Mouse (Mus musculus) myocyte (in vitro differentiated cells): ENCODE measurements around the gene Hs3st4. TPM values are rescaled to one million over a fixed set of nuclear protein-coding genes. Genes with fewer than 3 reads are reported as not detected.

Experiments used
- H3K27me3 ChIP-seq: one replicate; pipeline ENCODE4 v1.6.1; 2011; ENCODE audit not compliant: control insufficient read depth, insufficient read depth, insufficient read length
- H3K36me3 ChIP-seq: one replicate; pipeline ENCODE4 v1.6.1; 2011; ENCODE audit not compliant: control insufficient read depth, insufficient read depth
- H3K4me2 ChIP-seq: one replicate; pipeline ENCODE4 v1.6.1; 2011; ENCODE audit warnings: low read depth, control low read depth
- H3K4me3 ChIP-seq: one replicate; pipeline ENCODE4 v1.5.1; 2011; ENCODE audit warnings: mild to moderate bottlenecking, control low read depth, moderate library complexity
- H3K79me2 ChIP-seq: one replicate; pipeline ENCODE4 v1.6.1; 2011; ENCODE audit not compliant: control insufficient read depth, insufficient read depth
- H3ac ChIP-seq: one replicate; pipeline ENCODE4 v1.6.1; 2011; ENCODE audit not compliant: control insufficient read depth, insufficient read length
- CEBPB ChIP-seq: IDR thresholded peaks from 2 replicates; pipeline ENCODE4 v1.6.1; 2011; ENCODE audit warnings: mild to moderate bottlenecking, moderate library complexity; ENCODE audit not compliant: poor library complexity, insufficient read depth, severe bottlenecking
- E2F4 ChIP-seq: IDR thresholded peaks from one replicate; pipeline ENCODE4 v1.6.1; 2011; ENCODE audit warnings: mild to moderate bottlenecking, control low read depth, moderate library complexity; ENCODE audit not compliant: insufficient read depth
- MAX ChIP-seq: IDR thresholded peaks from one replicate; pipeline ENCODE4 v1.6.1; 2011; ENCODE audit warnings: low read depth, mild to moderate bottlenecking, control low read depth
- MYOD1 ChIP-seq, 3 experiments: IDR thresholded peaks; one replicate each; pipeline ENCODE4 v1.6.1; 2011; ENCODE audit warnings: control low read depth in 2 of 3, low read depth in 2 of 3, mild to moderate bottlenecking in 2 of 3, moderate library complexity in 1 of 3; ENCODE audit not compliant: insufficient read length in 2 of 3, control insufficient read depth in 1 of 3
- MYOG ChIP-seq, 3 experiments: IDR thresholded peaks; one replicate each; pipeline ENCODE4 v1.6.1; 2011; ENCODE audit warnings: control low read depth in 2 of 3, low read depth in 2 of 3, mild to moderate bottlenecking in 2 of 3; ENCODE audit not compliant: insufficient read length in 2 of 3, control insufficient read depth in 1 of 3, insufficient read depth in 1 of 3
- POLR2A ChIP-seq: IDR thresholded peaks from one replicate; pipeline ENCODE4 v1.6.1; 2011; ENCODE audit warnings: low read depth, mild to moderate bottlenecking, control low read depth, moderate library complexity; ENCODE audit not compliant: insufficient read length
- POLR2AphosphoS2 ChIP-seq: IDR thresholded peaks from one replicate; pipeline ENCODE4 v1.6.1; 2011; ENCODE audit warnings: low read depth, control low read depth; ENCODE audit not compliant: insufficient read length
- REST ChIP-seq: IDR thresholded peaks from one replicate; pipeline ENCODE4 v1.6.1; 2011; ENCODE audit warnings: mild to moderate bottlenecking, control low read depth, moderate library complexity; ENCODE audit not compliant: insufficient read depth, insufficient read length
- SRF ChIP-seq: IDR thresholded peaks from one replicate; pipeline ENCODE4 v1.6.1; 2011; ENCODE audit warnings: low read depth; ENCODE audit not compliant: control insufficient read depth, insufficient read length
- TCF12 ChIP-seq: IDR thresholded peaks from one replicate; pipeline ENCODE4 v1.6.1; 2011; ENCODE audit warnings: mild to moderate bottlenecking, control low read depth; ENCODE audit not compliant: poor library complexity, insufficient read depth, severe bottlenecking
- TCF3 ChIP-seq: IDR thresholded peaks from one replicate; pipeline ENCODE4 v1.6.1; 2011; ENCODE audit warnings: low read depth, control low read depth; ENCODE audit not compliant: insufficient read length
- USF1 ChIP-seq: IDR thresholded peaks from one replicate; pipeline ENCODE4 v1.6.1; 2011; ENCODE audit warnings: low read depth, mild to moderate bottlenecking, control low read depth, moderate library complexity
- polyA plus RNA-seq: library from polyadenylated mRNA; unstranded; fragments of >200 nt; fragmentation: generic; extraction: Trizol; gene quantifications from one replicate; pipeline ENCODE4 v1.2.1, GENCODE M21; 2012; ENCODE audit warnings: missing spikeins

Hs3st4 gene
- polyA plus RNA-seq, 1 experiment: not detected

DNA sequence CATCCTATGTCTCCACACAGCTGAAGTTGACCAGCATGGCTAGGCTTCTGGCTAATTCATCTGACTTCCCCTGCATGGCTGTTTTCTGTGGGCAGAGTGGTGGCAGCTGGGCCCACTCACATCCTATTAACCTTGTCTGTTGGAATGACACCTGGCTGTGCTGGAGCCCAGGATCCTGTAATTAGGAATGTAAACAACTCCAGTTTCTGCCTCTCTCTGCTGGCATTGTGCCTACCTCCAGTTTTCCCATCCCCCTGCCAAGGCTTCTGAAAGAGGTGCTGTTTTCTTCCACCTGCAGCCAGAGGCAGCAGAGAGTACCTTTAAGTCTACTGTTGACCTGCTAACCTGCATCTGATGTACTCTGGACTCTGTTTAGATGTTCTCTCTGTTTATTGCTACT lies 288.1 kb downstream of the Hs3st4 start:
- Histone ChIP-seq H3ac (no peak overlapping the region), H3K4me3 (no peak overlapping the region), H3K4me2 (no peak overlapping the region), H3K27me3 (no peaks in the 10 kb centered on the region), H3K36me3 (no peaks in the 10 kb centered on the region), H3K79me2 (no peaks in the 10 kb centered on the region)
- TF ChIP-seq POLR2A: no peak
- no peak for TF ChIP-seq POLR2AphosphoS2
- TF ChIP-seq USF1: no peak
- no peak for TF ChIP-seq E2F4
- TF ChIP-seq MYOG (IDR thresholded peaks at IDR 0.05; ENCODE audit: control insufficient read depth in 1 of 3, insufficient read depth in 1 of 3, insufficient read length in 2 of 3, low read depth in 2 of 3): no peak
- TF ChIP-seq CEBPB: no peak
- TF ChIP-seq MYOD1 (IDR thresholded peaks at IDR 0.05; ENCODE audit: control insufficient read depth in 1 of 3, insufficient read length in 2 of 3, low read depth in 2 of 3): no peak
- no peak for TF ChIP-seq REST
- no peak for TF ChIP-seq SRF
- no peak for TF ChIP-seq TCF3

DNA sequence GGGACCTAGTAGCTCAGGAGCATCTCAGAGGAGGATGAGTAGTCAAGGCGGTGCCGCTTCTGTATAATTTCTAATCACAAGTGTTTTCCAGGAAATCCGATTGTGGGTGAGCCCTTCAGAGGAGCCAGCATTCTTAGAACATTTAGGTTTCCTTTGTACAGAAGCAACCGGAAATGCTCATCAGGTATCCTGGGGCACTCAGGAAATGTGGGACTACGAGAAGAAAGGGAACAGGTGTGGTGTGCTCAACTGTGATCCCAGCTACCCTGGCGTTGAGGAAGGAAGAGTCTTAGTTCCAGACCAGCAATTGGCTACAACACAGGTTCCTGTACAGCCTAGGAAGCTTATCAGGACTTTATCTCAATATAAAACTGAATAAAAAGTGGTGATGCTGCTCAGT lies 307.2 kb downstream of the Hs3st4 start:
- no peak overlapping the region for H3K4me3 ChIP-seq
- no peak overlapping the region for H3K4me2 ChIP-seq
- no peaks in the 10 kb centered on the region for H3K27me3 ChIP-seq
- no peaks in the 10 kb centered on the region for H3K36me3 ChIP-seq
- TF ChIP-seq TCF3 (no peak), MYOG (IDR thresholded peaks at IDR 0.05; ENCODE audit: control insufficient read depth in 1 of 3, insufficient read depth in 1 of 3, insufficient read length in 2 of 3, low read depth in 2 of 3) (no peak), CEBPB (no peak)
- H3K79me2 ChIP-seq: no peaks in the 10 kb centered on the region
- H3ac ChIP-seq: no peak overlapping the region

DNA sequence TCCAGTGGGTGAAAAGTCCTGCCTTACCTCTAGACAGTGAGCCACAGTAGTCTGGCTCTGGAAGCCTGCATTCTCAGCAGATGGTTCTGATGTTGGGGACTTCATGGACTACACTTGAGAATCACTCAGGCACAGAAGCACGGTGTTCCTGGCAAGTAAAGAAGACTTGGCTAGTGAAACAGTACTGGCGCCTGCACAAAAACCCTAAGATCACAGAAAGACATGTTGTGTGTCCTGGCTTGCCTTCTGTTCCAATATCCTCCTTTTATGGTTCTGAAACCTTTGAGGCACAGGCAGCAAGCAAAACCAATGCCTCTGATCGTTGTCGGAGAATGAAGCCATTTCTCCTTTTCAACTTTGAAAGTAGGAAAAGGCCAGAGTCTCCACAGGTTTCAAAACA lies 336.8 kb downstream of the Hs3st4 start:
- no peak overlapping the region for H3K4me2 ChIP-seq
- no peaks in the 10 kb centered on the region for H3K79me2 ChIP-seq
- H3K27me3 ChIP-seq: no peaks in the 10 kb centered on the region
- no peak overlapping the region for H3ac ChIP-seq
- H3K36me3 ChIP-seq: no peaks in the 10 kb centered on the region
- H3K4me3 ChIP-seq: no peak overlapping the region
- TF ChIP-seq E2F4 (no peak), MAX (no peak), POLR2AphosphoS2 (no peak), SRF (no peak)

DNA sequence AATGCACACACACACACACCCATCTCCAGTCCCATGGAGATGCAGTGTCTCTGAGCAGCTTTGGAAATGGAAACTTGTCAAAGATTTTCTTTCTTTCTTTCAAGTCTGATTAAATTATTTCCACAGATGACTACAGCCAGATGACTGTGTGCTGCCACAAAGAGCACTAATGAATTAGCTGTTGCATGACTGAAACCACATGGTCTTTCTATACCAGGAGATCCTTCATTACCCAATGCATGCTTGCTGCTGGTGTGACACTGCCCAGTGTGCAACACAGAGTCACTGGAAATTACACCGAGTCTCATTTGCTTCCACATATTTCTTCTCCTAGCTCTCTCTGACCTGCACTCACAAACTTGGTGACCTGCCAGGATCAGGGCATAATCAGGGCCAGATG lies 353.0 kb downstream of the Hs3st4 start:
- TF ChIP-seq USF1: no peak
- TF ChIP-seq MYOG (IDR thresholded peaks at IDR 0.05; ENCODE audit: control insufficient read depth in 1 of 3, insufficient read depth in 1 of 3, insufficient read length in 2 of 3, low read depth in 2 of 3): no peak
- TF ChIP-seq E2F4: no peak
- TF ChIP-seq TCF12: no peak
- no peak for TF ChIP-seq MYOD1 (IDR thresholded peaks at IDR 0.05; ENCODE audit: control insufficient read depth in 1 of 3, insufficient read length in 2 of 3, low read depth in 2 of 3)
- TF ChIP-seq POLR2AphosphoS2: no peak
- H3K4me2 ChIP-seq: no peak overlapping the region
- no peak overlapping the region for H3K4me3 ChIP-seq
- no peaks in the 10 kb centered on the region for H3K27me3 ChIP-seq
- H3K36me3 ChIP-seq: no peaks in the 10 kb centered on the region
- no peaks in the 10 kb centered on the region for H3K79me2 ChIP-seq
- H3ac ChIP-seq: no peak overlapping the region

DNA sequence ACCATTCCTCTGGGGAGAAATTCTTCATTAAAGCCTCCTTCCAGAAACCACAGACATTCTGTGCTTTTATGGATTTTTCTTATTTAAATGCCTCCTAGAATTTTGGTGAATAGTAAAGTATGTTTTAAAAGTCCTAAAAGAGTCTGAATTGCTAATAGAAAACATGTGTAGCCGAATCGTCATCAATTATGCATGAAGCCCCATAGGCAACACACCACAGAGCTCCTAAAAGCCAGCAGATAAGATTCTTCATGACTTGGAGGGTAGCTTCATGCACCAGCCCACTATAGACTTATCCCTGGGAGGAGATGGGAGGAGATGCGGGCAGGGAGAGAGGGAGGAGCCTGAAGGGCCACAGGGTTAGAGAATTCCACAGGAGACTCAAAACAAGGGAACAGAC lies 358.8 kb downstream of the Hs3st4 start:
- H3K36me3 ChIP-seq: no peaks in the 10 kb centered on the region
- H3K4me3 ChIP-seq: no peak overlapping the region
- no peak for TF ChIP-seq POLR2AphosphoS2
- no peak for TF ChIP-seq SRF
- TF ChIP-seq MYOD1 (IDR thresholded peaks at IDR 0.05; ENCODE audit: control insufficient read depth in 1 of 3, insufficient read length in 2 of 3, low read depth in 2 of 3): no peak
- TF ChIP-seq E2F4: no peak
- no peak for TF ChIP-seq TCF12
- no peak for TF ChIP-seq USF1
- TF ChIP-seq POLR2A: no peak
- H3ac ChIP-seq: no peak overlapping the region
- H3K27me3 ChIP-seq: no peaks in the 10 kb centered on the region
- no peaks in the 10 kb centered on the region for H3K79me2 ChIP-seq
- no peak overlapping the region for H3K4me2 ChIP-seq
